24 mouse cellular contexts compared by ENCODE assay signal in genomic region chr1:153446120-153446831, GRCm38 (mm10). TPM values are rescaled to one million over a fixed set of nuclear protein-coding genes. Genes with fewer than 3 reads are reported as not detected.
A peak's percentile ranks its signal among the peaks of the same experiment; 100 is the strongest.
DNase-seq lines count a peak whose midpoint lies in the region; ATAC-seq and TF ChIP-seq lines count a peak whose summit lies in the region.
"Had no signal": no experiment of that assay in that cellular context is flagged by ENCODE, and none has a peak within 500 bp of the region (broad histone marks: within the 10 kb centered on the region; RNA-seq: fewer than 3 reads in every experiment).

No protein-coding gene starts in this region.

- H3K4me3 ChIP-seq in kidney, postnatal 0 days (replicated peaks; ENCODE audit: low read depth, low read length), result no peak overlapping the region
- H3K4me3 ChIP-seq in thymus, adult 2 months (ENCODE audit: control insufficient read depth, insufficient read depth, low read length), result no peak overlapping the region
- H3K4me3 ChIP-seq: embryonic facial prominence, embryonic 12.5 days; erythroblast, embryonic 14.5 days; forebrain, embryonic 15.5 days; heart, embryonic 10.5 days; hindbrain, embryonic 13.5 days; liver, embryonic 12.5 days; lung, embryonic 15.5 days; midbrain, embryonic 12.5 days had no signal

- H3K27ac ChIP-seq in kidney, postnatal 0 days, result no peak overlapping the region
- no peak overlapping the region for H3K27ac ChIP-seq in thymus, adult 2 months (ENCODE audit: control insufficient read depth, insufficient read depth, low read length)
- H3K27ac ChIP-seq: embryonic facial prominence, embryonic 12.5 days; forebrain, embryonic 15.5 days; heart, embryonic 10.5 days; hindbrain, embryonic 13.5 days; liver, embryonic 12.5 days; lung, embryonic 15.5 days; macrophage; midbrain, embryonic 12.5 days had no signal

- WGBS in kidney, postnatal 0 days, result 96% methylated on average over 20 of the region's 20 CpGs
- WGBS in thymus, adult 2 months, result 99% methylated on average over 20 of the region's 20 CpGs

- no peaks in the 10 kb centered on the region for H3K9me3 ChIP-seq in kidney, postnatal 0 days (replicated peaks; ENCODE audit: low read length)
- H3K9me3 ChIP-seq: embryonic facial prominence, embryonic 12.5 days; forebrain, embryonic 15.5 days; heart, embryonic 10.5 days; hindbrain, embryonic 13.5 days; liver, embryonic 12.5 days; lung, embryonic 15.5 days; midbrain, embryonic 12.5 days had no signal

- no peaks in the 10 kb centered on the region for H3K4me1 ChIP-seq in kidney, postnatal 0 days (replicated peaks; ENCODE audit: insufficient read depth, low read length)
- no peaks in the 10 kb centered on the region for H3K4me1 ChIP-seq in thymus, adult 2 months (replicated peaks; ENCODE audit: control insufficient read depth, insufficient read depth, low read length)
- H3K4me1 ChIP-seq: embryonic facial prominence, embryonic 12.5 days; forebrain, embryonic 15.5 days; heart, embryonic 10.5 days; hindbrain, embryonic 13.5 days; liver, embryonic 12.5 days; lung, embryonic 15.5 days; midbrain, embryonic 12.5 days had no signal

- no peak for ATAC-seq in kidney, postnatal 0 days (replicated peaks; ENCODE audit: low FRiP score, low read depth)
- ATAC-seq in activated CD4-positive, CD25-positive, alpha-beta regulatory T cell, adult 4 months, result no peak
- no peak for ATAC-seq in megakaryocyte progenitor cell, adult 5-6 weeks (replicated peaks; ENCODE audit: poor library complexity)
- ATAC-seq: CD4-positive, CD25-positive, alpha-beta regulatory T cell, adult 4 months; forebrain, embryonic 15.5 days; liver, embryonic 12.5 days had no signal

- no peak for DNase-seq in kidney, postnatal 0 days (ENCODE audit: low spot score)
- DNase-seq in kidney, adult 8-10 months, result no peak
- no peak for DNase-seq in thymus, adult 2 months
- DNase-seq in thymus, postnatal 4 days, result no peak
- DNase-seq in ZHBTc4 (ENCODE audit: low read depth, low spot score), result peak; percentile 50
- DNase-seq: adrenal gland, adult 8-10 months; cerebellum, adult 9-10 months; kidney, adult 11 months; kidney, postnatal 10 days; right cerebral cortex, postnatal 14 days; thymus, postnatal 14 days had no signal

- no peaks in the 10 kb centered on the region for H3K27me3 ChIP-seq in kidney, postnatal 0 days (ENCODE audit: insufficient read depth, low read length)
- no peaks in the 10 kb centered on the region for H3K27me3 ChIP-seq in thymus, adult 2 months (ENCODE audit: control insufficient read depth, insufficient read depth, low read length)
- H3K27me3 ChIP-seq: embryonic facial prominence, embryonic 12.5 days; forebrain, embryonic 15.5 days; hindbrain, embryonic 13.5 days; liver, embryonic 12.5 days; lung, embryonic 15.5 days; midbrain, embryonic 12.5 days had no signal

- H3K36me3 ChIP-seq in kidney, postnatal 0 days (ENCODE audit: insufficient read depth, low read length), result no peaks in the 10 kb centered on the region
- no peaks in the 10 kb centered on the region for H3K36me3 ChIP-seq in thymus, adult 2 months (ENCODE audit: control insufficient read depth, insufficient read depth, low read length)
- H3K36me3 ChIP-seq: lung, embryonic 15.5 days; midbrain, embryonic 12.5 days had no signal

- peak; percentile 32; the same call in 1 of the 2 replicates for TF ChIP-seq CTCF in kidney, postnatal 0 days (IDR thresholded peaks at IDR 0.05; ENCODE audit: low read depth)
- TF ChIP-seq CTCF in thymus, adult 2 months (IDR thresholded peaks at IDR 0.05; ENCODE audit: borderline replicate concordance, control insufficient read depth, extremely low read depth, insufficient read depth, low read length, poor library complexity), result peak; percentile 56; the same call in 1 of the 2 replicates

- no peak overlapping the region for H3K9ac ChIP-seq in kidney, postnatal 0 days (ENCODE audit: low read depth, low read length)
- H3K9ac ChIP-seq: embryonic facial prominence, embryonic 12.5 days; forebrain, embryonic 15.5 days; hindbrain, embryonic 13.5 days; liver, embryonic 12.5 days; lung, embryonic 15.5 days; midbrain, embryonic 12.5 days had no signal

- no peak for TF ChIP-seq POLR2A in thymus, adult 2 months (IDR thresholded peaks at IDR 0.05; ENCODE audit: control insufficient read depth, extremely low read depth, insufficient read depth, low read length, poor library complexity)

- no peak overlapping the region for H3K4me2 ChIP-seq in kidney, postnatal 0 days (ENCODE audit: low read length)
- H3K4me2 ChIP-seq: embryonic facial prominence, embryonic 12.5 days; forebrain, embryonic 15.5 days; hindbrain, embryonic 13.5 days; liver, embryonic 12.5 days; lung, embryonic 15.5 days; midbrain, embryonic 12.5 days had no signal

RNA-seq across cellular contexts. Expression of gene Shcbp1l, which starts 21.3 kb away (rescaled TPM):
- polyA plus RNA-seq in kidney, postnatal 0 days (2015; fragmentation: Nextera tagmentation; extraction: Ambion mirVana), result 0.23 and 0.39 TPM in 2 replicates
- polyA plus RNA-seq in thymus, adult 2 months (2012; rRNA removed), result 0.94 and 1.1 TPM in 2 replicates
- polyA plus RNA-seq in activated CD4-positive, CD25-positive, alpha-beta regulatory T cell, adult 4 months (2017; shearing (Covaris generic)), result under 1 TPM in 1 of 2 experiments, not detected in 1; 0.36 TPM
- 0.71 and 0.94 TPM in 2 replicates for total RNA-seq in megakaryocyte progenitor cell, adult 5-6 weeks (2015)
- total RNA-seq in megakaryocyte progenitor cell, adult 5-6 weeks (2017), result 0.46 and 1.1 TPM in 2 replicates
- polyA plus RNA-seq: erythroblast, embryonic 14.5 days; heart, postnatal 0 days had no signal

RNA-seq across cellular contexts. Expression of gene Dhx9, which starts 41.2 kb away (rescaled TPM):
- 26.0 and 26.4 TPM in 2 replicates for polyA plus RNA-seq in kidney, postnatal 0 days (2015; fragmentation: Nextera tagmentation; extraction: Ambion mirVana)
- polyA plus RNA-seq in thymus, adult 2 months (2012; rRNA removed), result 33.3 and 34.7 TPM in 2 replicates
- polyA plus RNA-seq in activated CD4-positive, CD25-positive, alpha-beta regulatory T cell, adult 4 months (2017; shearing (Covaris generic)), result 10 to 100 TPM; 23.3 to 28.5 TPM
- 177 and 201 TPM in 2 replicates for total RNA-seq in megakaryocyte progenitor cell, adult 5-6 weeks (2015)
- total RNA-seq in megakaryocyte progenitor cell, adult 5-6 weeks (2017), result 114 and 158 TPM in 2 replicates
